Mouse (Mus musculus) kidney, embryonic 14.5 days (tissue): ENCODE measurements around the gene Eef1b2. TPM values are rescaled to one million over a fixed set of nuclear protein-coding genes. Genes with fewer than 3 reads are reported as not detected.
A peak's percentile ranks its signal among the peaks of the same experiment; 100 is the strongest.
"Not testable (repeated sequence)": the region's sequence is repeated elsewhere in the genome, so short reads cannot be mapped to it uniquely, and the experiment has no call there.

ENCODE experiments used
- ATAC-seq: fragments of 200-750 bp; cut with Nextera tagmentation; 2 replicates; pipeline ENCODE4 v1.8.0; 2017; ENCODE audit warnings: moderate number of reproducible peaks, mild to moderate bottlenecking, moderate TSS enrichment, moderate library complexity; ENCODE audit not compliant: low FRiP score, low TSS enrichment
- H3K27ac ChIP-seq: fragments of 300-500 bp; sonication (generic); 2 replicates; pipeline ENCODE4 v1.5.1; 2014; ENCODE audit warnings: low read depth, mild to moderate bottlenecking, low read length, moderate library complexity, mixed read lengths
- H3K27me3 ChIP-seq: fragments of 300-500 bp; sonication (generic); 2 replicates; pipeline ENCODE4 v1.6.1; 2014; ENCODE audit warnings: mild to moderate bottlenecking, low read length; ENCODE audit not compliant: control insufficient read depth, insufficient read depth
- H3K36me3 ChIP-seq: fragments of 300-500 bp; sonication (generic); 2 replicates; pipeline ENCODE4 v1.6.1; 2014; ENCODE audit warnings: low read length, mixed read lengths; ENCODE audit not compliant: control insufficient read depth, insufficient read depth
- H3K4me1 ChIP-seq: fragments of 300-500 bp; sonication (generic); 2 replicates; pipeline ENCODE4 v1.6.1; 2014; ENCODE audit warnings: low read length, mixed read lengths; ENCODE audit not compliant: control insufficient read depth, insufficient read depth
- H3K4me2 ChIP-seq: fragments of 300-500 bp; sonication (generic); replicated peaks from 2 replicates; pipeline ENCODE4 v1.6.1; 2014; ENCODE audit warnings: low read depth, mild to moderate bottlenecking, low read length
- H3K4me3 ChIP-seq: fragments of 300-500 bp; sonication (generic); 2 replicates; pipeline ENCODE4 v1.5.1; 2014; ENCODE audit warnings: mild to moderate bottlenecking, low read length
- H3K9ac ChIP-seq: fragments of 300-500 bp; sonication (generic); 2 replicates; pipeline ENCODE4 v1.6.1; 2014; ENCODE audit warnings: low read depth, mild to moderate bottlenecking, low read length, moderate library complexity
- H3K9me3 ChIP-seq: fragments of 300-500 bp; sonication (generic); 2 replicates; pipeline ENCODE4 v1.6.1; 2016; ENCODE audit warnings: low read length; ENCODE audit not compliant: control insufficient read depth
- WGBS: fragments of 180-500 bp; shearing (Covaris S2); extraction: QIAGEN DNeasy Blood & Tissue Kit; methylation state at CpG from one replicate; pipeline ENCODE4 v1.1.7; 2014; 5-methylcytosine and 5-hydroxymethylcytosine counted together
- polyA plus RNA-seq: library from polyadenylated mRNA; unstranded; fragments of >200 nt; fragmentation: Nextera tagmentation; extraction: Ambion mirVana; gene quantifications from 2 replicates; pipeline ENCODE4 v1.2.1, GENCODE M21; 2014

Gene Eef1b2
- polyA plus RNA-seq, 1 experiment from 2014 or later = 691 TPM

DNA sequence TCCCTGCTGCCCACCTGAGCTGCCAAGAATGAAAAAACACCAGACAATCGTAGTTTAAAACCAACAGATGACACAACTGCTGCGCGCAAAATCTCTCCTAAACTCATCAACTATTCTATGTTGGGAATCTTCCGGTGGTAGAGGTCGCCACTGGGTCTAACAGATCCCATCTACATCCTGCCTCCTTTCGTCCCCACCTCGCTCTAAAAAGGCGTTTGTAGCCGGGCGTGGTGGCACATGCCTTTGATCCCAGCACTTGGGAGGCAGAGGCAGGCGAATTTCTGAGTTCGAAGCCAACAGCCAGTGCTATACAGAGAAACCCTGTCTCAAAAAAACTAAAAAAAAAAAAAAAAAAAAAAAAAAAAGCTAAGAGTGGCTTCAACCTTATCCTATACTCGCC, 36.4 kb upstream of the Eef1b2 start:
- Histone ChIP-seq H3K9ac (no peak overlapping the region), H3K9me3 (no peaks in the 10 kb centered on the region), H3K36me3 (peaks cover 32% of the 10 kb centered on the region), H3K4me1 (no peaks in the 10 kb centered on the region), H3K27me3 (no peaks in the 10 kb centered on the region), H3K4me2 (no peak overlapping the region), H3K27ac (no peak overlapping the region), H3K4me3 (no peak overlapping the region)
- ATAC-seq = no peak
- 97% methylated on average over 13 of the region's 13 CpGs for WGBS

DNA sequence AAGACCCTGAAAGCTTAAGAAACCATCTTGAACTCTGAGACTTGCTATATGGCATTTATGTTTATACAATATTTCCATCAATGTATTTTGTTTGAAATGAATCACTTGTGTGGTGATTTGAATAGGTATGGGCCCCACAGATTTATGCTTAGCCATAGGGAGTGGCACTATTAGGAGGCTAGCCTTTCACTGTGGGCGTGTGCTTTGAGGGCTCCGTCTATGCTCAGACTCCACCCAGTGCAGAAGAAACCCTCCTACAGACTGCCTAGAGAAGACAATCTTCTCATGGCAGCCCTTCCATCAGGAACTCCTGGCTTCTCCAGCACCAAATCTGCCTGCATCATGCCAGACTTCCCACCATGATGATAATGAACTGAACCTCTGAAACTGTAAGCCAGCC, 8.0 kb upstream of the Eef1b2 start:
- Histone ChIP-seq H3K4me3 (no peak overlapping the region), H3K9me3 (no peaks in the 10 kb centered on the region), H3K27me3 (no peaks in the 10 kb centered on the region), H3K9ac (no peak overlapping the region), H3K4me2 (no peak overlapping the region), H3K36me3 (peaks cover 74% of the 10 kb centered on the region), H3K4me1 (no peaks in the 10 kb centered on the region), H3K27ac (no peak overlapping the region)
- ATAC-seq = no peak
- 74% methylated on average over 2 of the region's 2 CpGs for WGBS

DNA sequence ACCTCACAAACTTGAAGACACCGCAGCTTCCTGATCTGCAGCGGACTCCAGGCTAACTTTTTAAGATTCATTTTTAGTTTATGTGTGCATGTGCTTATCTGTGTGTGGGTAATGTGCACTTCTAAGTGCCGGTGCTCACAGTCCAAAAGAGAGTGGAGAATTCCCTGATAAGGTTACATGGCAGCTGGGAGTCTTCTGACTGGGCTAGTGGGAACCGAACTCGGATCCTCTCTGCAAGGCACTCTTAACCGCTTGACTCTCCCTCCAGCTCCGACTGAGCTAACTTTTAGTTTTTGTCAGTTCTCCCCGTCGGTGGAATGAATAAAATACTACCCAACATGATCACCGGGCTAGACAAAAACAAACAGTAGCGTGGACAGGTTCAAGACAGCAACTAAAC, 772 bp upstream of the Eef1b2 start:
- Histone ChIP-seq H3K27ac (peak overlapping the region; percentile 34; the same call in 1 of the 2 replicates), H3K4me3 (peak overlapping the region; percentile 97), H3K4me1 (peaks cover 16% of the 10 kb centered on the region), H3K9me3 (no peaks in the 10 kb centered on the region), H3K4me2 (peak overlapping the region; percentile 76), H3K9ac (peak overlapping the region; percentile 93), H3K27me3 (no peaks in the 10 kb centered on the region), H3K36me3 (peaks cover 50% of the 10 kb centered on the region)
- no peak for ATAC-seq
- WGBS = 10% methylated on average over 11 of the region's 11 CpGs

DNA sequence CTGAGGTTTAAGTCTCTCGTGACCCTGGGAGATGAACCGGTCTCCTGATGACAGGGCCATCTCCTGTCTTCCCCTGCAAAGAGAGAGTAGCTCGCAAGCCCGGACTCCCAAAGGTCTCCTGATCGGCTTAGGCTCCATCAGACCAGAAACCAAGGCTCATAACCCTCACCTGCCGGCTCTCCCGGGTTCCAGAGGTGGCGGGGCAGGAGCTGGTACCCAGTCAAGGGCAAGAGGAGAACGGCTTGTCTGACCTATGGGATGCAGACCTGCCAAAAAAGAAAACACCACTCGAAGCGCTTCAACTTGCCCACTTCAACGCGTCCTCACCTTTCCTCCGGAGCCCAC, 394 bp upstream of the Eef1b2 start:
- peak; percentile 48 for ATAC-seq
- Histone ChIP-seq H3K9ac (peak overlapping the region; percentile 93), H3K9me3 (no peaks in the 10 kb centered on the region), H3K4me2 (peak overlapping the region; percentile 76), H3K4me3 (peak overlapping the region; percentile 97), H3K36me3 (peaks cover 48% of the 10 kb centered on the region), H3K4me1 (peaks cover 16% of the 10 kb centered on the region), H3K27me3 (no peaks in the 10 kb centered on the region), H3K27ac (peak overlapping the region; percentile 34; the same call in 1 of the 2 replicates)
- WGBS = under 1% methylated on average over 14 of the region's 14 CpGs

DNA sequence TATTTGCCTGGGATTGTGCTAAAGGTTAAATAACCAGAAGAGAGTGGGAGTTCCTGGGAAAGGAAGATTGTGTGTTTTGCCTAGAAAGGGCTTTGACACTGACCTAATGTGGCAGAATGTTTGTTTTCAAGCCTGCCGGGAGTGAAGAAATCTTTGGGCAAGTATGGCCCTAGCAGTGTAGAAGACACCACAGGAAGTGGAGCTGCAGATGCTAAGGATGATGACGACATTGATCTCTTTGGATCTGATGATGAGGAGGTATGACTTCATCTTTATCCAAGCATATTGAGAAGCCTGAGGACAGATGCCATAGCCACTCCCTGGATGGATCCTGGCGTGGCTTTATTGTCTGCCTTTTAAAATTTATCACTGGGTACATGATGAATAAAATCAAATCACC, 1.7 kb downstream of the Eef1b2 start:
- Histone ChIP-seq H3K36me3 (peaks cover 41% of the 10 kb centered on the region), H3K4me3 (peak overlapping the region; percentile 97), H3K9ac (peak overlapping the region; percentile 93; the same call in 1 of the 2 replicates), H3K27me3 (no peaks in the 10 kb centered on the region), H3K4me2 (peak overlapping the region; percentile 66), H3K27ac (no peak overlapping the region), H3K4me1 (peaks cover 16% of the 10 kb centered on the region), H3K9me3 (no peaks in the 10 kb centered on the region)
- 74% methylated on average over 3 of the region's 3 CpGs for WGBS
- no peak for ATAC-seq

DNA sequence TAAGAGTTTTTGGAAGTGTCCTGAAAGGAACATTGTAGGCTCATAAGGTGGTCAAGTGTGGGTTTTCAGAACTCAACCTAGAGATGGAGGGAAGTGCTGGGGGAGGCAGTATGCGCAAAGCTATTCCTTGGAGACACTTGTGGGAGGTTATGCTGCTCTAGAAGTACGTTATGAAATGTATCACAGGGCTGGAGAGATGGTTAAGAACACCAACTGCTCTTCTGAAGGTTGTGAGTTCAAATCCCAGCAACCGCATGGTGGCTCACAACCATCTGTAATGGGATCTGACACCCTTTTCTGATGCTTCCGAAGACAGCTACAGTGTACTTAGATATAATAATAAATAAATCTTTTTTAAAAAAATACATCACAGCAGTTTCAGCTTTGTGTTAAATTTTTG, 3.5 kb downstream of the Eef1b2 start:
- no peak overlapping the region for H3K4me3 ChIP-seq
- no peaks in the 10 kb centered on the region for H3K27me3 ChIP-seq
- WGBS = 90% methylated on average over 4 of the region's 4 CpGs
- H3K9ac ChIP-seq = no peak overlapping the region
- peaks cover 14% of the 10 kb centered on the region for H3K4me1 ChIP-seq
- no peak overlapping the region for H3K4me2 ChIP-seq
- no peak for ATAC-seq
- H3K27ac ChIP-seq = no peak overlapping the region
- peaks cover 35% of the 10 kb centered on the region for H3K36me3 ChIP-seq
- H3K9me3 ChIP-seq = no peaks in the 10 kb centered on the region

DNA sequence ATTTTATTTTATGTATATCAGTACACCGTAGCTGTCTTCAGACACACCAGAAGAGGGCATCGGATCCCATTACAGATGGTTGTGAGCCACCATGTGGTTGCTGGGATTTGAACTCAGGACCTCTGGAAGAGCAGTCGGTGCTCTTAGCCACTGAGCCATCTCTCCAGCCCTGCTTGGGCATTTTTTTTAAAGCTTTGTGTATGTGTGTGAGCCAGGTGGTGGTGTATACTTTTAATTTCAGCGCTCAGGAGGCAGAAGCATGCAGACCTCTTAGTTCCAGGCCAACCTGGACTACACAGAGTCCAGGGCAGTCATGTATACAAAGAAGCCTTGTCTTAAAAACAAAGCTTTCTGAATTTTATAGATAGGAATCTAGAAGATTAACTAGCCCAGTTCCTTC, 4.0 kb downstream of the Eef1b2 start:
- ATAC-seq = peak; percentile 13; the same call in 1 of the 2 replicates
- H3K4me1 ChIP-seq, H3K9me3 ChIP-seq, H3K9ac ChIP-seq, H3K4me3 ChIP-seq, H3K4me2 ChIP-seq, H3K27ac ChIP-seq, H3K27me3 ChIP-seq: not testable (repeated sequence)
- WGBS = 67% methylated on average over 4 of the region's 4 CpGs
- H3K36me3 ChIP-seq = peaks cover 35% of the 10 kb centered on the region

DNA sequence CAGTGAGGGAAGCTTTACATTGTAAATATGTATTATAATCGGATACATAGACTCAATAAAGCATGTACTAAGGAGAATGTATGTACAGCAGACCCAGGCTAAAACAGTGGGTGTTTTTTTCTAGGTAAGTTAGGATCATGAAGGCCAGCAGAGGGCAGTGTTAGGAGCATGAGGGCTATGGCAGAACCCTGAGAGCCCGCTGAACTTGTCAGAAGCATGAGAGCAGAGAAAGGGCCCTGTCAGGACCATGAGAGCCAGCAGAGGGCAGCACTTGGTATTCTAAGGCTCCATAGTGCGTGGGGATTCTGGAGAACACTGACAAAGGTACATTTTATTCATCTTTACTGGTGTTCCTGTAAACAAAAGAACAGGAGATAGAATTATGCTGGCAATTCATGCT, 4.4 kb downstream of the Eef1b2 start:
- Histone ChIP-seq H3K27me3 (no peaks in the 10 kb centered on the region), H3K4me3 (no peak overlapping the region), H3K36me3 (peaks cover 35% of the 10 kb centered on the region), H3K4me1 (peaks cover 6% of the 10 kb centered on the region), H3K4me2 (no peak overlapping the region), H3K27ac (no peak overlapping the region), H3K9ac (no peak overlapping the region), H3K9me3 (no peaks in the 10 kb centered on the region)
- 3% methylated on average over 3 of the region's 3 CpGs for WGBS
- peak; percentile 73 for ATAC-seq

DNA sequence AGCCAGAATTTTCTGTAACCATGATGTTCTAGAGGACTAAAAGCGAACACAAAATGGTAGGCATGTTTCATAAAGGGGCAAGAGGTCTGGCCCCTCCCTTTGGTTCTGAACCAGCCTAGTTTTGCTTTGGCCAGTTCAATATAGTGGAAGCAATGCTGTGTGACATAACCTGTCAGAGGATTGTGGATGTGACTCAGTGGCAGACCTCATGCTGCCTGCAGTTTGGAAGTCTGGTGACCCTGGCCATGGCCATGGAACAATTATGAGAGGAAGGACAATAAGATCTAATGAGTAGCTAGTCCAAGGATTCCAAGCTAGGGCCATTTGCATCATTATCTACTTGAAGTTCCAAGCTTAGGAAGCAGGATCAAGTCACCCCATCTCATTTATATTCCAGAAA, 4.9 kb downstream of the Eef1b2 start:
- Histone ChIP-seq H3K4me2 (no peak overlapping the region), H3K9me3 (no peaks in the 10 kb centered on the region), H3K36me3 (peaks cover 35% of the 10 kb centered on the region), H3K9ac (no peak overlapping the region), H3K27ac (no peak overlapping the region), H3K27me3 (no peaks in the 10 kb centered on the region), H3K4me3 (no peak overlapping the region), H3K4me1 (peaks cover 6% of the 10 kb centered on the region)
- ATAC-seq = peak; percentile 5; the same call in 1 of the 2 replicates
- WGBS = 100% methylated on average over 1 of the region's 1 CpGs
